Mouse (Mus musculus) brown adipose tissue, adult 24 weeks (tissue): ENCODE measurements around the gene Nckap5. TPM values are rescaled to one million over a fixed set of nuclear protein-coding genes. Genes with fewer than 3 reads are reported as not detected.

ENCODE experiments used
- H3K27ac ChIP-seq: fragments of 200-500 bp; replicated peaks from 2 replicates; pipeline ENCODE4 v1.5.1; 2012; ENCODE audit warnings: low read depth, mild to moderate bottlenecking, low read length
- H3K4me1 ChIP-seq: fragments of 200-500 bp; 2 replicates; pipeline ENCODE4 v1.6.1; 2012; ENCODE audit warnings: low read length, mixed read lengths; ENCODE audit not compliant: control insufficient read depth, insufficient read depth, insufficient read length
- H3K4me3 ChIP-seq: fragments of 200-500 bp; 2 replicates; pipeline ENCODE4 v1.5.1; 2012; ENCODE audit warnings: low read depth, mild to moderate bottlenecking, low read length, moderate library complexity; ENCODE audit not compliant: insufficient read depth
- polyA plus RNA-seq: library from polyadenylated mRNA; stranded (reverse); fragments of >200 nt; gene quantifications from 2 replicates; pipeline ENCODE4 v1.2.4, GENCODE M21; 2012; ENCODE audit not compliant: missing spikeins, insufficient read depth, insufficient read length

Gene Nckap5
- polyA plus RNA-seq, 1 experiment, result 1.4 TPM

DNA sequence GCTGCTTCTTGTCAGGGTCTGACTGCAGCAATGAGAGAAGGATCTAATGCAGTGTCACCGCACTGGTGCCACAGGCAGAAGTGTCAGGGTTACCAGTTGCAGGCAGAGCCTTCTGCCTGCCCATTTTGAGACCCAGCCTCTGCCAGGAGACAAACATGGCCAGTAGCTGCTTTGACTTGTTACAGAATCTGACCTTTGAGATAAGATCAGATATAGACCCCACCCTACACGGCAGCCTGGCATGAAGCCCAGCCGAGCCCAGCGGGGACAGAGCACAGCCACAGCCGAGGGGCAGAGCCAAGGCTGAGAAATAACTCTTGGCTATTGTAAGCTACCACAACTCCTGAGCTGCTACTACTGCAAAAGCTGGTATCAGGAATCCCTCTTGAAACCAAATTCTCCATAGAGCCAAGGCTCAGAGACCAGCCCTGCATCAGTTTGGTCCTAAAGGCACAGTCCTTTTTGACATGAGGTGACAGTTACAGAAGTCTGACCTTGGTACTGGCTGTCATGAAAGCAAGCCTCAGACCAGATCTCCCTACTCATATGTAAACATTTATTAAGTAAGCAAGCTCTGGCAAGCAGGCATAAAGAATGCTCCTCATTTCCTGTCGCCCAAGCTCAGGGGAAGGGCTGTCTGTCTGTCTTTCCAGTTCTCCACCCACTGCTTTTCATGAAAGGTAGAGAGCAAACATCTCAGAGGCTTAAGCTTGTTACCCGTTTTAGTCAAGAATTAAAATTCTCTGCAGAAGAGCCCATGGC, 237.4 kb downstream of the Nckap5 start:
- Histone ChIP-seq H3K27ac (no peak overlapping the region), H3K4me1 (peaks cover 2% of the 10 kb centered on the region; the same call in 1 of the 2 replicates), H3K4me3 (no peak overlapping the region)

DNA sequence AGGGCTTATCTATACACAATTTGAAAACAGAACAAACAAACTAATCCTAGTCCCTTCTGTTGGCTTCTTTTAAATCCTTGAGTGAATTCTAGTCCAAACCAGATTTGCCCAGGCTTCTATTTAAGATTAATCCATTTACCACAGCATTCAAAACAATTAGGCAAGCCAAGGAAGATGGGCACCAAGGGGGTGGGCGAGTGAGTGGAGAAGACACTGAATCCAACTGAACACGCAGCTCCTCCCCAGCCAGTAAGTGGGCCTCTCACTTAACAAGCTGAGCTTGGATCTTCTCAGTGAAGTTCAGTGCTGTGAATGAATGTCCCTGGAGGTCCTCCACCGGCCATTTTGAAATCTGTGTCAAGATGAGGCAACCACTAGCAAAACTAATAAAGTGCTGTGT, 239.7 kb downstream of the Nckap5 start:
- Histone ChIP-seq H3K4me3 (no peak overlapping the region), H3K27ac (no peak overlapping the region), H3K4me1 (peaks cover 2% of the 10 kb centered on the region; the same call in 1 of the 2 replicates)

DNA sequence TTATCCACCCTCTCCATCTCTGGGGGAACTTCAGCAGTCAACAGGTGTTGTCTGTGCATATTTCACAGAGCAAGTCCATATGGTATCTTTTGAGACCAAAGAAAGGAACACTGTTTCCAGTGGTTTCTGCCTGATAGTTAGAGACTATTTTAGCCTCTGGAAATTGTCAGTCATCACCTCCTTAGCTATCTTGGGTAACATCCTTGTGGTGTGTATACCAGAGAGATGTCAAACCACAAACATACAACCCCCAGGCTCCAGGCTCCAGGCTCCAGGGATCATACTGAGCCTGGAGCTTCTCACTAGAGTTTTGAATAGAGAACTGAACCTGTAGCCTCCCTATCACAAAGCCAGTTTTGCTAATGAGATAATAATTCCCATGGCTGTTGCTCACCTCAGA, 252.4 kb downstream of the Nckap5 start:
- Histone ChIP-seq H3K4me1 (no peaks in the 10 kb centered on the region), H3K4me3 (no peak overlapping the region), H3K27ac (no peak overlapping the region)

DNA sequence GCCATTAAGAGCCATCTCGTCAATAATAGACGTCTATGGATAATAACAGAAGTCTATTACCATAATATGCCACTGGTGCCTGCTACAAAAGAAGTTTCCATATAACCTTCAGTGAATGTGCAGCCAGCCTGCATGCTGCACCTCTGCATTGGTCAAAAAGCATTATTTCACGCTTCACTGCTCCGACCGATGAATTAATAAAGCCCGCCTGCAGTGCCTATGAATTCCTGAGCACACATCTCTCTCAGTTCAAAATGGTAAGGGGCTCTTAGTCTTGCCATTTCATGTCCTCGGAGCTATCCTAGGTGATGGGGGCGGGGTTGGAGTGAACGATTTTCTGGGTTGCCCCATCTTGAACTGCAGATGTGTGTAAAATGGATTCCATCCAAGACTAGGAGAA, 256.3 kb downstream of the Nckap5 start:
- Histone ChIP-seq H3K4me3 (no peak overlapping the region), H3K4me1 (no peaks in the 10 kb centered on the region), H3K27ac (no peak overlapping the region)

DNA sequence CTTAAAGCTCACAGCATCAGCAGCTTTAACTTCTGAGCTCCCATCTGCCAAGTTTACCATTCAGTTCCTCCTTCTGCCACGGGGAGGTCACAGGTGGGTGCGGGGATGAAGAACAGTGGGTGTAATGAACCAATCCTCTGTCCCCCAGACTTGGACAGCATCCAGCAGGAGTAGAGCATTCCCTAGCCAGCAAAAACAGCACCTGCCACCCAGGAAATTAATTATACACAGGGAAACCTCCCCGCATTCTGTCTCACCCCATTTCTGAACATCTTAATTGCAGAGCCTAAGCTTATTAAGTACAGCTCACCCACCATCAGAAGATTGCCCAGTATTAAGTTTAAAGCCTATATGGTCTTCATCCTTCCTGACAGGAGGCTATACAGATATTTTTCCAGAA, 256.9 kb downstream of the Nckap5 start:
- Histone ChIP-seq H3K4me3 (no peak overlapping the region), H3K4me1 (no peaks in the 10 kb centered on the region), H3K27ac (no peak overlapping the region)

DNA sequence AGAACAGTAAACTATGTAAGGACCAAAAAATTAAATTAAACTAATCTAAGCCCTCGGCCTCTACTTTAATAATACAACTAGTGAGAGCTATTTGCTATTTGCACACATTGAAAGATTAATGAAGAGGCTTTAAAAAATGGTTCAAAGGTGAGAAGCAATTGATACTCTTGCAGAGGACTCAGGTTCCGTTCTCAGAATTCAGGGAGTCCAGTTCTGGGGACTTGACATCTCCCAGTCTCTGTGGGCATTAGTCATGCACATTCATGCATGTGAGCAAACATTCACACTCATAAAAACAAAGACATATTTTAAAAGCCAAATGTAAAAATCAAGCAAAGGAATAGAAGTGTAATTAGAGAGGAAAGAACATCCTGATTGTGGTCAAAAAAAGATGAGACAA, 257.5 kb downstream of the Nckap5 start:
- H3K27ac ChIP-seq, result no peak overlapping the region
- no peak overlapping the region for H3K4me3 ChIP-seq
- H3K4me1 ChIP-seq, result no peaks in the 10 kb centered on the region

DNA sequence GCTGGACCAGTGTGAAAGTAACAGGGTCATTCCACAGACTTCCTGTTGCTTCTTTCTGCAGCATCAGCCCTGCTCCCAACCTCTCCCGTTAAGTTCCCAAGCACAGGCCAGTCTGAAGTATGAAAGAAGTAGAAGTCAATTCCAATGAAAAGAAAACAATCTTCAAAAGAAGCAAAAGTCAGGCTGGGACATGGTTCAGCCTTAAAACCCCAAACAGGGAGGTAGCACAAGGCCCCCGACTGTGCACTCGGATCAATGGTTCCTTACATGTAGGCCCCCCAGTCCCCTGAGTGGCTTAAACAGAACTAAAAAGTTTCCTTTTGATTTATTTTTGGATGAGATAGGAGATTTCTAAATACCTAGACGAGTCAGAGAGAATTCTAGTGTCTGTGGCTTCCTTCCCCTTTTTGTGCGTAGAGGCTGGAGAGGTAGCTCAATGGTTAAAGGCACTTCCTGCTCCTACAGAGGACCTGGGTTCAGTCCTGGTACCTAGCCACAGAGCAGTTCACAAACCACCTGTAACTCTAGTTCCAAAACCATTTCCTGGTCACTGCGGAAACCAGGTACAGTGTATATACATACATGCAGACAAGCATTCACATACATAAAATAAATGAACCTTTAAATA, 260.9 kb downstream of the Nckap5 start:
- Histone ChIP-seq H3K4me3 (no peak overlapping the region), H3K4me1 (no peaks in the 10 kb centered on the region), H3K27ac (no peak overlapping the region)

DNA sequence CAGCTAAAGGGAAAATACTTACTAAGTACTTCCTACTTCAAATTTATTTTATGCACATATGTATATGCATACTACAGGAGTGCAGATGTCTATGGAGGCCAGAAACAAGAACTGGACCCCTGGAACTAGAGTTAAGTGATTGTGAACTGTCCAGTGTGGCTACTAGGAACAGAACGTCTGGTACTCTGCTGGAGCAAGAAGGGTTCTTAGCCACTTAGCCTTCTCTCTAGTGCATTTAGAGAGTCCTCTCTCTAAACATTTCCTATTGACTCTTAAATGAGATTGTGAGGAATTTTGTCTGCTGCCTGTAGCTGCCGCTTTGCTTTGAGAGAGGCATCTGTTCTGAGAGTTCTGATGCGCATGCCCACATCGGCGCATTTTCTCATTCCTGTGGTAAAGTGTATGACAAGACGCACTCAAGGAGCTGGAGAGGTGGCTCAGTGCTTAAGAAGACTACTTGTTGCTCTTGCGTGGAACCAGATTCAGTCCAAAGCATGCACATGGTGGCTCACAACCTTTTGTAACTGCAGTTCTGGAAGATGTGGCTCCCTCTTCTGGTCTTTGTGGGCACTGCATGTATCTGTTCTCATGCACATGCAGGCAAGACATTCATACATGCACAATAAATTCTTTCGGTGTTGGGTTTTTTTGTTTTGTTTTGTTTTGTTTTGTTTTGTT, 261.9 kb downstream of the Nckap5 start:
- no peak overlapping the region for H3K27ac ChIP-seq
- no peak overlapping the region for H3K4me3 ChIP-seq
- no peaks in the 10 kb centered on the region for H3K4me1 ChIP-seq

DNA sequence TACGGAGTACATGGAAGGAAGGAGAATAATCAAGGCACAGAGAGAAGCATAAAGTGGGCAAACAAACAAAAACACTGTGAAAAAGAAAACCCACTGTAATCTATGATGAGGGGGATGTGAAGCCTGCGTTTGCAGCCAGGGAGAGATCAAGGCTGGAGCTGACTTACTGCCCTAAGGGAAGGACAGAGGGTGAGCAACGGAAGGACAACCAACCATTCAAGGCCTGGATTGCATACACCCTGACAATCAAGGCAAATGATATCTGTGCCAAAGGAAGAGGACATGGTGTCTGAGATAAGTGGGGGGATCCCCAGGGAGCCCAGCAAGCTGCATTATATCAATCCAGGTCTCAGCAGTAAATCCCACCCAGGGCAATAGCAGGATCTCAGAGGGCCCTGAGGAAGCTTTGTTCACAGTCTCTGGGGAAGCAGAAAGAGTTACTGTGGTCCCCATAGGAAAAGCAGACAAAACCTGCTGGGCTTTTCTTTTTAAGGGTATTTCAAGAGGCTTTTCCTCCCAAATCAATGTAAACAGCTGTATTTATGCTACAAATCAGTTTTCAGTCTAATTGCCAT, 265.4 kb downstream of the Nckap5 start:
- Histone ChIP-seq H3K4me1 (no peaks in the 10 kb centered on the region), H3K4me3 (no peak overlapping the region), H3K27ac (no peak overlapping the region)

DNA sequence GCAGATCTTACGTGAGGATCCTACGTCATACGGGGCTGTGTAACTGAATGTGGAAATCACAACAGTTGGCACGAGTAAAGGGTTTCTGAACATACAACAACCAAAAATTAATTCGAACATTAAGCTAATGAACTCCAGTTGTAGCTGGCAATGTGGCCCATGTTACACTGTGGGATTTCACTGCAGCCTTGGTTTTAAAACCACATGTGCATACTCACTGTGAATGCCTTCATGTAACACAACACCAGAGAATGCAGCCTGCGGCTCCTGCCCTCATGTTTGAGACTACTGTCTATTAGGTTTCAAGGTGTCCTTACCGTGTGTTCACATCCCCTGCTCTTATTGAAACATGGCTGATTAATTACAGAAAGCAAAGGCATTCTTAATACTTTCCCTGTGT, 269.7 kb downstream of the Nckap5 start:
- no peak overlapping the region for H3K4me3 ChIP-seq
- no peak overlapping the region for H3K27ac ChIP-seq
- H3K4me1 ChIP-seq, result no peaks in the 10 kb centered on the region

DNA sequence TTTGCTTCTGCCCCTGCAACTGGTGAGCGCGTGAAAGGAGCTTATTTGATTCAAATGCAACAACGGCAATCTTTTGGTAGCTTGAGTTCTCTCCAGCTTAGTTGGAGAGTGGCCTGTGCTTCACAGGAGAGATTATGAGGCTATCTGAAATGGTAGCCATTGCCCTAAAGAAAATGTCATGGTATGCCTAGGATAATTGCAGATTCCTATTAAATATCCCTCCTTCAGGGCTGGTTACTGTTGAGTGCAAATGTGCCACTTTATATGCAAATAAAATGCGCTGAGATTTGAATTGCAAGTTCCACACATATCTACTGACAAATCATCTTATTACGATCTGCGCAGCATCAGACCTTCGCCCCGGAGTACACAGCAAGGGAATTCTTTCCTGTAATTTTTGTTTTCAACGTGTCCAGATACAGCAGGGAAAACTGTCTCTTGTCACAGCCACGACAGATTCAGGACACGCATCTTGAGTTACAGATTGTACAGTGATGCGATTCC, 272.8 kb downstream of the Nckap5 start:
- Histone ChIP-seq H3K27ac (no peak overlapping the region), H3K4me1 (no peaks in the 10 kb centered on the region), H3K4me3 (no peak overlapping the region)

DNA sequence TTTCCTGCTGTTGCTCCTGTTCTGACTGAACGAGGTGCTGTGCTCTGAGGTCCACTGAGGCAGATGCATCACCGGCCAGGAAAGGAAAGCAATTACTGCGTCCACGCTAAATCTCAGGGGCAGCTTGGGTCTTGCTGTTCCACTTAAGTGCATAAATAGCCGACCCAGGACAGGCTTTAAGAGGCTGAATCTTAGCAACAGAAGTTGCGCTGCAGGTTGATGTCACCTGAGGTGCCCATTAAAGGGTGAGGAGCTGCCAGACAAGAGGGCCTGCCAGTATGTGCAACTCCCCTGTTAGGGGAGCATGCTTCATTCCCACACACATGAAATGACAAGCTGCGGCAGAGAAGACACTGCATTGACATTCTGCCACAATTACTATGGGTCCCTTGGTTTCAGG, 282.6 kb downstream of the Nckap5 start:
- Histone ChIP-seq H3K27ac (no peak overlapping the region), H3K4me1 (no peaks in the 10 kb centered on the region), H3K4me3 (no peak overlapping the region)

DNA sequence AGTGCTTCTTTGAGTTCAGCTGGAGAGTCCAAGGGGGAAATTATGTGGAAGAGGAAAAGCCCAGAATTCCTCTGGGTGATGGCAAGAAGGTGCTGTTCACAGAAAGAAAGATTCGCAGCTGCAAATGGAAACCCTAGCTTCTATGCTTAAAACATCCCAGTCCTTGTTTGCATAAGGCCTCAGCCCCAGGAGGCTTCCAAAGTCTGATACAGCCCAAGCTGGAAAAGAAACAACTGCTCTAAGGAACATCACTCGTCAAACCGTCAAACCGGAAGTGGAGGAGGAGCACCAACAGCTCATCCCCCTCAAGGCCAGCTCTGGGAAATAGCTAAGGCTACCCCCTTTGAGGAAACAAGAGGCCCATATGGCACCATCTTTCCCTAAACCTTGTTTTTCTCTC, 286.1 kb downstream of the Nckap5 start:
- Histone ChIP-seq H3K4me3 (no peak overlapping the region), H3K27ac (no peak overlapping the region), H3K4me1 (no peaks in the 10 kb centered on the region)

DNA sequence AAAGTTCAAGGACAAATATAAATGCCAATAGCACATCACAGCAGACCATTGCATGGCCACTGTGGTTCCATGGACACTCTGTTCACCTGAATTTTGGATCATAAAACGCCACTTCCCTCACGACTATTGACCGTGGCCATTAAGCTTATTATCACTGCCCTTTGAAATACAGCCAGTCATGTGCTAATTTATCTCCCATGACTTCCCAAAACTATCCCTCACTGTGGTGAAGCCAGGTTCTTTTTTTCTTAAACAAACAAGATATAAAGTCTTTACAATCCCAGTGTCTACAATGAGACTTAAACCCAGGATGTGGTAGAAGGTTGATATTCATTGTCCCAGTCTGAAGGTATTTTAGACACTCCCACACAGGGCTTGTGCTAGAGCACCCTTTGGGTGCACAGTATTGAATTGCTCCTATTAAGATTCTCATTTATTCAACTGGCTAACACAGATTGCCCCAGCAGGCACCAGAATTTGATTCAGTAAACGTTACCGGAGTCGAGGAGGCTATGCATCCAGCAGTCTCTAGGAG, 293.3 kb downstream of the Nckap5 start:
- Histone ChIP-seq H3K27ac (no peak overlapping the region), H3K4me3 (no peak overlapping the region), H3K4me1 (no peaks in the 10 kb centered on the region)

DNA sequence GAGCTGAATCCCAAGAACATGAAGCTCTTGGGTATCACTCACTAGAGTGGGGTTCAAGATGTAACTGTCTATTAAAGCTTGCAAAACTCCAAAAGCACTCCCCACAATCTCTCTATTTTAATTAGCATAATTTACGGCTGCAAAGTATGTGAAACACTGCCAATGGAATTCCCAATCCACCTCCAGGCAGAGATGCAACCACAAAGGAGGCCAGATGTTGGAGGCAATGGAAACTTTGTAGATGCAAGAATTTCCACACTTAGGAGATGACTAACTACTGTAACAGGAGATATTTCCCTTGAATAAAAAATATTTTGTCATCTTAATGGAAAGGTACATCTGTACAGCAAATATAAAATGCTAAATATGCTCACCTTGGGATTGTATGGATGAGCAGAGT, 295.1 kb downstream of the Nckap5 start:
- H3K4me3 ChIP-seq, result no peak overlapping the region
- H3K4me1 ChIP-seq, result no peaks in the 10 kb centered on the region
- no peak overlapping the region for H3K27ac ChIP-seq
